Mouse (Mus musculus): ENCODE results near the gene Usp8.

The Usp8 gene

GRCm38 (mm10) chr2:126740314-126740713 is 33.2 kb downstream of the Usp8 start:
- DNase-seq (ENCODE audit: extremely low read depth, low read depth), result no peak

- no peak for DNase-seq (ENCODE audit: extremely low read depth, low read depth)
Observed at GRCm38 (mm10) chr2:126743389-126743788, 36.3 kb downstream of the Usp8 start.

GRCm38 (mm10) chr2:126755664-126756063 is 48.5 kb downstream of the Usp8 start:
- no peak for DNase-seq (ENCODE audit: extremely low read depth, low read depth)

GRCm38 (mm10) chr2:126759351-126759750 is 52.2 kb downstream of the Usp8 start:
- no peak for DNase-seq (ENCODE audit: extremely low read depth, low read depth)

GRCm38 (mm10) chr2:126765867-126766582 is 58.9 kb downstream of the Usp8 start:
- no peak for DNase-seq (ENCODE audit: extremely low read depth, low read depth)

GRCm38 (mm10) chr2:126767599-126767998 is 60.5 kb downstream of the Usp8 start:
- no peak for DNase-seq (ENCODE audit: extremely low read depth, low read depth)

- DNase-seq (ENCODE audit: extremely low read depth, low read depth), result no peak
Observed at GRCm38 (mm10) chr2:126768194-126768593, 61.1 kb downstream of the Usp8 start.

- DNase-seq (ENCODE audit: extremely low read depth, low read depth), result no peak
Observed at GRCm38 (mm10) chr2:126769431-126770181, 62.5 kb downstream of the Usp8 start.

GRCm38 (mm10) chr2:126772217-126772616 is 65.1 kb downstream of the Usp8 start:
- no peak for DNase-seq (ENCODE audit: extremely low read depth, low read depth)

GRCm38 (mm10) chr2:126775951-126776350 is 68.8 kb downstream of the Usp8 start:
- DNase-seq (ENCODE audit: extremely low read depth, low read depth), result no peak

- no peak for DNase-seq (ENCODE audit: extremely low read depth, low read depth)
Observed at GRCm38 (mm10) chr2:126776416-126776815, 69.3 kb downstream of the Usp8 start.

- DNase-seq (ENCODE audit: extremely low read depth, low read depth), result no peak
Observed at GRCm38 (mm10) chr2:126778806-126779205, 71.7 kb downstream of the Usp8 start.

- DNase-seq (ENCODE audit: extremely low read depth, low read depth), result no peak
Observed at GRCm38 (mm10) chr2:126780286-126780685, 73.2 kb downstream of the Usp8 start.

- peak; percentile 12 for DNase-seq (ENCODE audit: extremely low read depth, low read depth)
Observed at GRCm38 (mm10) chr2:126781478-126781877, 74.3 kb downstream of the Usp8 start.

GRCm38 (mm10) chr2:126782433-126782832 is 75.3 kb downstream of the Usp8 start:
- peak; percentile 53 for DNase-seq (ENCODE audit: extremely low read depth, low read depth)

GRCm38 (mm10) chr2:126783370-126783769 is 76.2 kb downstream of the Usp8 start, which contains the start of gene Usp50:
TSS of gene Usp50 (minus strand) at chr2:126783470.
- no peak for DNase-seq (ENCODE audit: extremely low read depth, low read depth)

- no peak for DNase-seq (ENCODE audit: extremely low read depth, low read depth)
Observed at GRCm38 (mm10) chr2:126787721-126788342, 80.7 kb downstream of the Usp8 start.

- no peak for DNase-seq (ENCODE audit: extremely low read depth, low read depth)
Observed at GRCm38 (mm10) chr2:126792611-126793010, 85.5 kb downstream of the Usp8 start.

- no peak for DNase-seq (ENCODE audit: extremely low read depth, low read depth)
Observed at GRCm38 (mm10) chr2:126795708-126796107, 88.6 kb downstream of the Usp8 start.

GRCm38 (mm10) chr2:126798455-126798854 is 91.3 kb downstream of the Usp8 start:
- no peak for DNase-seq (ENCODE audit: extremely low read depth, low read depth)

GRCm38 (mm10) chr2:126801980-126802379 is 94.9 kb downstream of the Usp8 start:
- DNase-seq (ENCODE audit: extremely low read depth, low read depth), result no peak
